24 mouse cellular contexts compared by ENCODE assay signal in genomic region chr2:163256765-163257164, GRCm38 (mm10). TPM values are rescaled to one million over a fixed set of nuclear protein-coding genes. Genes with fewer than 3 reads are reported as not detected.
A peak's percentile ranks its signal among the peaks of the same experiment; 100 is the strongest.
DNase-seq lines count a peak whose midpoint lies in the region; ATAC-seq and TF ChIP-seq lines count a peak whose summit lies in the region.
"Had no signal": no experiment of that assay in that cellular context is flagged by ENCODE, and none has a peak within 500 bp of the region (broad histone marks: within the 10 kb centered on the region; RNA-seq: fewer than 3 reads in every experiment).

No protein-coding gene starts in this region.

- no peak overlapping the region for H3K4me2 ChIP-seq in hindbrain, embryonic 16.5 days (ENCODE audit: low read length)
- no peak overlapping the region for H3K4me2 ChIP-seq in hindbrain, embryonic 13.5 days
- no peak overlapping the region for H3K4me2 ChIP-seq in lung, embryonic 14.5 days
- no peak overlapping the region for H3K4me2 ChIP-seq in lung, postnatal 0 days (replicated peaks; ENCODE audit: low read depth, low read length)
- H3K4me2 ChIP-seq: embryonic facial prominence, embryonic 12.5 days; embryonic facial prominence, embryonic 15.5 days; heart, embryonic 13.5 days; hindbrain, embryonic 12.5 days had no signal

- TF ChIP-seq CTCF in lung, embryonic 14.5 days (IDR thresholded peaks at IDR 0.05; ENCODE audit: low read depth), result no peak
- TF ChIP-seq CTCF in lung, postnatal 0 days (IDR thresholded peaks at IDR 0.05), result no peak

- no peaks in the 10 kb centered on the region for H3K36me3 ChIP-seq in hindbrain, embryonic 16.5 days (ENCODE audit: control insufficient read depth, insufficient read depth, low read length)
- H3K36me3 ChIP-seq in hindbrain, embryonic 13.5 days, result no peaks in the 10 kb centered on the region
- no peaks in the 10 kb centered on the region for H3K36me3 ChIP-seq in lung, embryonic 14.5 days (ENCODE audit: insufficient read depth)
- H3K36me3 ChIP-seq in lung, postnatal 0 days (ENCODE audit: insufficient read depth, low read length), result no peaks in the 10 kb centered on the region
- H3K36me3 ChIP-seq: embryonic facial prominence, embryonic 12.5 days; embryonic facial prominence, embryonic 15.5 days; G1E; heart, embryonic 10.5 days; heart, embryonic 13.5 days; hindbrain, embryonic 12.5 days had no signal

- H3K4me1 ChIP-seq in hindbrain, embryonic 16.5 days (ENCODE audit: control insufficient read depth, insufficient read depth, low read depth, low read length), result peaks cover 6% of the 10 kb centered on the region; the same call in 1 of the 2 replicates
- H3K4me1 ChIP-seq in hindbrain, embryonic 13.5 days (replicated peaks), result peaks cover 32% of the 10 kb centered on the region
- peaks cover 11% of the 10 kb centered on the region; the same call in 1 of the 2 replicates for H3K4me1 ChIP-seq in lung, embryonic 14.5 days (ENCODE audit: insufficient read depth)
- peaks cover 4% of the 10 kb centered on the region; the same call in 1 of the 2 replicates for H3K4me1 ChIP-seq in lung, postnatal 0 days (ENCODE audit: insufficient read depth, low read depth, low read length)
- H3K4me1 ChIP-seq: heart, embryonic 13.5 days had no signal

- ATAC-seq in hindbrain, embryonic 16.5 days, result 0 out of 2 replicates have a peak, but pooled peaks have one; percentile 20
- ATAC-seq in hindbrain, embryonic 13.5 days (ENCODE audit: low FRiP score), result no peak
- ATAC-seq in lung, embryonic 14.5 days (ENCODE audit: insufficient read depth), result peak; percentile 93
- peak; percentile 48; the same call in 1 of the 2 replicates for ATAC-seq in lung, postnatal 0 days
- ATAC-seq: forebrain, embryonic 14.5 days; hindbrain, postnatal 0 days; inflammation-experienced regulatory T-cells, adult 6 months had no signal

- DNase-seq in lung, embryonic 14.5 days, result peak; percentile 87
- DNase-seq in lung, postnatal 25 days (ENCODE audit: low spot score), result no peak
- no peak for DNase-seq in lung, postnatal 0 days (ENCODE audit: low spot score)
- DNase-seq in lung, adult 18-20 months, result no peak
- DNase-seq: adrenal gland, adult 2 months; adrenal gland, postnatal 14 days; B cell, adult 2 months; cerebellum, adult 11 months; cerebellum, adult 2 months; cerebellum, adult 9-11 months; cerebellum, postnatal 25 days; gastrocnemius, postnatal 25 days; heart, adult 18-20 months had no signal

- H3K27me3 ChIP-seq in hindbrain, embryonic 16.5 days (replicated peaks; ENCODE audit: control insufficient read depth, insufficient read depth, low read length), result no peaks in the 10 kb centered on the region
- H3K27me3 ChIP-seq in hindbrain, embryonic 13.5 days, result no peaks in the 10 kb centered on the region
- H3K27me3 ChIP-seq in lung, embryonic 14.5 days (ENCODE audit: insufficient read depth, low read length), result no peaks in the 10 kb centered on the region
- no peaks in the 10 kb centered on the region for H3K27me3 ChIP-seq in lung, postnatal 0 days (replicated peaks; ENCODE audit: insufficient read depth, low read length)
- H3K27me3 ChIP-seq: embryonic facial prominence, embryonic 12.5 days; embryonic facial prominence, embryonic 15.5 days; heart, embryonic 13.5 days; hindbrain, embryonic 12.5 days had no signal

- TF ChIP-seq EP300 in lung, postnatal 0 days (IDR thresholded peaks at IDR 0.05), result no peak

- H3K9ac ChIP-seq in hindbrain, embryonic 16.5 days (ENCODE audit: low read depth, low read length), result no peak overlapping the region
- no peak overlapping the region for H3K9ac ChIP-seq in hindbrain, embryonic 13.5 days
- no peak overlapping the region for H3K9ac ChIP-seq in lung, embryonic 14.5 days
- H3K9ac ChIP-seq in lung, postnatal 0 days (replicated peaks; ENCODE audit: low read depth), result no peak overlapping the region
- H3K9ac ChIP-seq: embryonic facial prominence, embryonic 12.5 days; embryonic facial prominence, embryonic 15.5 days; heart, embryonic 13.5 days; hindbrain, embryonic 12.5 days had no signal

- no peak overlapping the region for H3K27ac ChIP-seq in hindbrain, embryonic 16.5 days (ENCODE audit: low read depth, low read length)
- H3K27ac ChIP-seq in hindbrain, embryonic 13.5 days, result no peak overlapping the region
- H3K27ac ChIP-seq in lung, embryonic 14.5 days (ENCODE audit: low read depth), result no peak overlapping the region
- H3K27ac ChIP-seq in lung, postnatal 0 days (ENCODE audit: low read length), result no peak overlapping the region
- H3K27ac ChIP-seq: embryonic facial prominence, embryonic 12.5 days; embryonic facial prominence, embryonic 15.5 days; heart, embryonic 10.5 days; heart, embryonic 13.5 days; hindbrain, embryonic 12.5 days; hindbrain, postnatal 0 days had no signal

- H3K9me3 ChIP-seq in hindbrain, embryonic 16.5 days (ENCODE audit: control insufficient read depth, low read length), result no peaks in the 10 kb centered on the region
- no peaks in the 10 kb centered on the region for H3K9me3 ChIP-seq in hindbrain, embryonic 13.5 days
- no peaks in the 10 kb centered on the region for H3K9me3 ChIP-seq in lung, embryonic 14.5 days (ENCODE audit: low read depth, low read length)
- H3K9me3 ChIP-seq in lung, postnatal 0 days (ENCODE audit: low read length), result no peaks in the 10 kb centered on the region
- H3K9me3 ChIP-seq: embryonic facial prominence, embryonic 12.5 days; embryonic facial prominence, embryonic 15.5 days; G1E; heart, embryonic 10.5 days; heart, embryonic 13.5 days; hindbrain, embryonic 12.5 days had no signal

- 62% methylated on average over 1 of the region's 1 CpGs for WGBS in hindbrain, embryonic 16.5 days
- WGBS in hindbrain, embryonic 13.5 days, result 36% methylated on average over 1 of the region's 1 CpGs
- 35% methylated on average over 1 of the region's 1 CpGs for WGBS in lung, embryonic 14.5 days
- WGBS in lung, postnatal 0 days, result 34% methylated on average over 1 of the region's 1 CpGs

- H3K4me3 ChIP-seq in hindbrain, embryonic 16.5 days (ENCODE audit: low read length), result no peak overlapping the region
- H3K4me3 ChIP-seq in hindbrain, embryonic 13.5 days, result no peak overlapping the region
- H3K4me3 ChIP-seq in lung, embryonic 14.5 days (ENCODE audit: low read depth, low read length), result no peak overlapping the region
- H3K4me3 ChIP-seq in lung, postnatal 0 days (ENCODE audit: low read depth, low read length), result no peak overlapping the region
- H3K4me3 ChIP-seq: embryonic facial prominence, embryonic 12.5 days; embryonic facial prominence, embryonic 15.5 days; heart, embryonic 10.5 days; heart, embryonic 13.5 days; hindbrain, embryonic 12.5 days had no signal

RNA-seq across cellular contexts. Expression of gene Tox2, which starts 53.8 kb away (rescaled TPM):
- 23.0 and 33.7 TPM in 2 replicates for polyA plus RNA-seq in hindbrain, embryonic 16.5 days (2015; fragmentation: Nextera tagmentation; extraction: Ambion mirVana)
- 20.6 and 23.5 TPM in 2 replicates for polyA plus RNA-seq in hindbrain, embryonic 13.5 days (2015; fragmentation: Nextera tagmentation; extraction: Ambion mirVana)
- 4.3 and 4.6 TPM in 2 replicates for polyA plus RNA-seq in lung, embryonic 14.5 days (2014; fragmentation: Nextera tagmentation; extraction: Ambion mirVana)
- 4.3 and 7.2 TPM in 2 replicates for polyA plus RNA-seq in lung, postnatal 0 days (2015; fragmentation: Nextera tagmentation; extraction: Ambion mirVana)
- polyA plus RNA-seq: G1E had no signal
